Mouse (Mus musculus): ENCODE measurements around the gene Olfr1351.
"Not testable (repeated sequence)": the region's sequence is repeated elsewhere in the genome, so short reads cannot be mapped to it uniquely, and the experiment has no call there.

Olfr1351 gene

DNA sequence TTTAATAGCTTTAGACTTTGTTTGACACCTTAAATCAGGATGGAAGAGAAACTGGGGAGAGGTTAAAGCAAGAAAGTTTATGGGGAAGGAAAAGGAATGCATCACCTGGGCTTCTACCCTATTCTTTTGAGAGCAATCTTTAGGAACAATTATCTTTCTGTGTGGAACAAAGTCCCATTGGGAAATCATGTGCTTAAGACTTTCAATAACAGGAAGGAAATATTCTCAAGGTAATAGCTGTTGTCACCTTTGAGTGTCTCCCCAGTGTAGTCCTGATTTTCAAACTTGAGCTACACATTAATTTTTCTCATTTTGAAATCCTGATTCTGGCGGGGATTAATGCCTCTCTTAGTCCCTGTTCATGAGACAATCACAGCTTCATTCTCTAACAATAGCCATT is at the start of gene Olfr1351:
Gene Olfr1351 (plus strand): TSS at position 301 of the 400 bp plus-strand sequence.
- no peak for DNase-seq (ENCODE audit: low read depth, low spot score)

DNA sequence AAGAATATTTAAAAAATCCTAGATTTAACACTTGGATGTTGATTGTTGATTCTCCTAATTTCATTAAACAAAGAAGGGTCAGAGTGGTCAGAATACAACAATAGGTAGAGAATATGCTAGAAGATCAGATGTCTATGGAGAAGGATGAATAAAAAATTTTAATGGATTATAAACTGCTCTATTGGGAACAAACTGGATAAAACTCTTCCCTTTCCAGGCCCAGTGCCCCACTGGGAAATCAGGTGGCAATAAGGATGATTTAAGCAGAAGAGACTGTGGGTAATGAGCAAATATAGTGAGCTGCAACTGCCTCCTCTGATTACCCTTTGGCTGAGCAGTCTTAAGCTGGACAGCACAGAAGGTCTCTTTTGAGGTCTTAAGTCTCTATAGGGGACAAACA is 49.3 kb upstream of the Olfr1351 start, which contains the start of gene Olfr1353:
Gene Olfr1353 (plus strand): TSS at position 301 of the 400 bp plus-strand sequence.
- not testable (repeated sequence) for DNase-seq (ENCODE audit: low read depth, low spot score)

DNA sequence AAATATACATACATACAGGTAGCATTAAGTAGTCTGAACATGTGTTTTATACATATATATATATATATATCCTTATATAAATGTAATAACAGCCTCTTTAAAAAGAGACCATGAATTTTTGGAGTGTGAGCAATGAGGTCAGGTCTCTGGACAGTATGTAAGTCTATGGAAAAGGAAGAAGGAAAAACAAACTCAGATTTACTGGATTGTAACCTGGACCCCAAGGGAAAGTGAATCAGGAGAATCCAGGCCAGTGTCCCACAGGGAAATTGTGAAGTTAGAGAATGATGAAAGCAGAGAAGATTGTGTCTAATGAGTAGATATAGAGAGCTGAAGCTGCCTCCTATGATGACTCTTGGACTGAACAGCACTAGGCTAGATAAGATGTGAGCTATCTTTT is 31.5 kb upstream of the Olfr1351 start, which contains the start of gene Olfr1352:
Gene Olfr1352 (plus strand): TSS at position 301 of the 400 bp plus-strand sequence.
- DNase-seq (ENCODE audit: low read depth, low spot score), result no peak

DNA sequence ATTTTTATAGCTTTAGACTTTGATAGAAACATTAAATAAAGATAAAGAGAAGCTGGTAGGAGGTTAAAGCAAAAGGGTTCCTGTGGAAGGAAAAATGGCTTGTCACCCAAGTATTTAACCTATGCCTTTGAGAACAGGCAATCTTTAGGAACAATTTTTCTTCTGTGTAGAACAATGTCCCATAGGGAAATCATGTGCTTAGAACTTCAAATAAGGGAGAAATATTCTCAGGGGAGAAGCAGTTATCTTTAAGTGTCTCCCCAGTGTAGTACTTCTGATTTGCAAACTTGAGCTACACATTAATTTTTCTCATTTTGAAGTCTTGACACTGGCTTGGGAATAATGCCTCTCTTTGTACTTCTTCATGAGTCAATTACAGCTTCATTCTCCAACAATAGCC is 16.2 kb downstream of the Olfr1351 start, which contains the start of gene Olfr57:
Gene Olfr57 (plus strand): TSS at position 301 of the 400 bp plus-strand sequence.
- no peak for DNase-seq (ENCODE audit: low read depth, low spot score)

DNA sequence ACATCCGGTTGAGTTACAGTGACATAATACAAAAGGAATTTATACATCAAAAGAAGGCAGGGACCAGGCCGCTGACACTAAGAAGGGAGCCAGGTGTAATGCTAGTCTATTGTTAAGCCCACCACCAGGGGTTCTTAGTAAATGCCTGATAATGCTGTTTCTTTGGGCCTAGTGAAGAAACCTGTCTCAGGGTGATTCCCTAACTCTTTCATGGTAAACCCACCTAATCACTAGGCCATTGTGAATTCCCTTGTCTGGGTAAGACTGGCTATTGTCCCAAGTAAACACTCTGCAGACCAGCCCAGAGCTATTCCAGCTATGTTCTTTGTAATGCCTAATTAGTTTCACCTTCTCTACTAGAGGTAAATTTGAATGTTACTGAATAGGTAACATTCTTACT is 30.2 kb downstream of the Olfr1351 start:
- DNase-seq (ENCODE audit: low read depth, low spot score), result peak; percentile 91

DNA sequence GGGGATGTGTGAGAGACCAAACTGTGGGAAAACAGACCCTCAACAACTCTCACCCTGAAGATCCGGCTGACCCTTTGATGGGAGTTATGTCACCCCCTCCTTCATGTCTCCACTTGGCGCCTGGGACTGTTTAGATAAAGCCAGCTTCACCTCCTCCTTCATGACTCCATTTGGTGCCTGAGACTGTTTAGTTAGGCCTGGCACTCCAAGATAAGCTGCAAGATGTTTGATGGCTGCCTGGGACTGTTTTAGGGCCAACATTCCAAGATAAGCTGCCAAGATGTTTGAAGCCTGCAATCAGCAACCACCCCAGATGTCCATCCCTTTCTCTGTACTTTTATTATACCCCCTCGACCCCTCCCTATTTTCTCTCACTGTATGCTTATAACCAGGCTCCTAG is 45.1 kb downstream of the Olfr1351 start:
- DNase-seq (ENCODE audit: low read depth, low spot score), result not testable (repeated sequence)

All from ES-CJ7 (cell line).